Mouse (Mus musculus) heart, postnatal 0 days (tissue): ENCODE measurements around the gene Cers3. TPM values are rescaled to one million over a fixed set of nuclear protein-coding genes. Genes with fewer than 3 reads are reported as not detected.

ENCODE experiments used
- ATAC-seq: fragments of 200-750 bp; cut with Nextera tagmentation; 2 replicates; pipeline ENCODE4 v1.8.0; 2017; ENCODE audit warnings: low read depth, moderate number of reproducible peaks, moderate library complexity; ENCODE audit not compliant: insufficient read depth
- DNase-seq: peaks from one replicate; pipeline ENCODE4 v3.0.0-alpha.2; 2016; ENCODE audit warnings: low spot score
- H3K27ac ChIP-seq: fragments of 300-500 bp; sonication (generic); 2 replicates; pipeline ENCODE4 v1.5.1; 2014; ENCODE audit warnings: low read depth, mild to moderate bottlenecking
- H3K27me3 ChIP-seq: fragments of 300-500 bp; sonication (generic); 2 replicates; pipeline ENCODE4 v1.6.1; 2014; ENCODE audit warnings: low read length, mixed read lengths; ENCODE audit not compliant: control insufficient read depth, insufficient read depth
- H3K36me3 ChIP-seq: fragments of 300-500 bp; sonication (generic); replicated peaks from 2 replicates; pipeline ENCODE4 v1.6.1; 2014; ENCODE audit warnings: low read length, mixed read lengths; ENCODE audit not compliant: control insufficient read depth, insufficient read depth
- H3K4me1 ChIP-seq: fragments of 300-500 bp; sonication (generic); 2 replicates; pipeline ENCODE4 v1.6.1; 2014; ENCODE audit warnings: antibody characterized with exemption; ENCODE audit not compliant: control insufficient read depth, insufficient read depth
- H3K4me2 ChIP-seq: fragments of 300-500 bp; sonication (generic); 2 replicates; pipeline ENCODE4 v1.6.1; 2014; ENCODE audit warnings: low read depth, mild to moderate bottlenecking, low read length, moderate library complexity
- H3K4me3 ChIP-seq: fragments of 300-500 bp; sonication (generic); 2 replicates; pipeline ENCODE4 v1.5.1; 2014; ENCODE audit warnings: low read depth, low read length
- H3K9ac ChIP-seq: fragments of 300-500 bp; sonication (generic); replicated peaks from 2 replicates; pipeline ENCODE4 v1.6.1; 2014; ENCODE audit warnings: low read depth, low read length, mixed read lengths
- H3K9me3 ChIP-seq: fragments of 300-500 bp; sonication (generic); replicated peaks from 2 replicates; pipeline ENCODE4 v1.6.1; 2016; ENCODE audit warnings: low read length; ENCODE audit not compliant: control insufficient read depth
- CTCF ChIP-seq: IDR thresholded peaks from 2 replicates; pipeline ENCODE4 v1.5.1; 2016; ENCODE audit warnings: antibody characterized with exemption, control low read depth, low read depth
- EP300 ChIP-seq: IDR thresholded peaks from 2 replicates; pipeline ENCODE4 v1.6.1; 2016; ENCODE audit warnings: antibody characterized with exemption, low read depth
- WGBS: fragments of 180-500 bp; shearing (Covaris S2); extraction: QIAGEN DNeasy Blood & Tissue Kit; methylation state at CpG from one replicate; pipeline ENCODE4 v1.1.7; 2014; 5-methylcytosine and 5-hydroxymethylcytosine counted together
- polyA plus RNA-seq: library from polyadenylated mRNA; unstranded; fragments of >200 nt; fragmentation: Nextera tagmentation; extraction: Ambion mirVana; gene quantifications from 2 replicates; pipeline ENCODE4 v1.2.1, GENCODE M21; 2015
- total RNA-seq: library from RNA; depleted of rRNA; stranded (reverse); fragments of >200 nt; gene quantifications from 2 replicates; pipeline ENCODE4 v1.2.3, GENCODE M21; 2014; ENCODE audit warnings: low replicate concordance; rRNA removed

Cers3 gene
- total RNA-seq, result 1.3 and 9.5 TPM in 2 replicates
- 0.19 and 0.22 TPM in 2 replicates for polyA plus RNA-seq

DNA sequence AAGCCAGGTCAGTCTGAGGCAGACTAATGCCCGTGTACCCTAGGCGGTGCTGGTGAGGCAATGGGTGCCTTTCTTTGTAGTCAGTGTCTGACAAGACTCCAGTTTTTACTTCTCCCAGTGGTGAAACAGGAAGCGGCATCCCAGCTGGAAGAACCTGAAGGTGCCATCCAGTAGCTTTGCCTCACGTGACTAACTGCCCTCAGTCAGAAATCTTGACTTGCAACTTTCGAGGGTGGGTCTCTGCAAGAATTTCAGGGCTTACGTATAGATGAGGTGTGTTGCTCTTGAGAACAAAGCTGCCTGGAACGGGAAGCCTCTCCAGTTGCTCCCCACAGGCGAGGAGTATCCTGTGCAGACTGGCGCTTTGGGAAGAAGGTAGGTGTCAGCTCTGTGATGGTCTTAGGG lies at the start of gene Cers3:
Cers3 (plus strand) TSS at position 128 of the 405 bp plus-strand sequence.
- no peak within 1 kb of the TSS for H3K4me3 ChIP-seq
- WGBS, result 76% methylated on average over 9 of the region's 9 CpGs
- H3K4me2 ChIP-seq, result no peak within 1 kb of the TSS
- DNase-seq (no peak), ATAC-seq (no peak)
- H3K4me1 ChIP-seq, result peaks cover 21% of the 10 kb centered on the region
- no peaks in the 10 kb centered on the region for H3K27me3 ChIP-seq
- no peaks in the 10 kb centered on the region for H3K9me3 ChIP-seq
- no peak within 1 kb of the TSS for H3K9ac ChIP-seq
- no peaks in the 10 kb centered on the region for H3K36me3 ChIP-seq
- TF ChIP-seq CTCF (no peak), EP300 (no peak)
- no peak within 1 kb of the TSS for H3K27ac ChIP-seq

DNA sequence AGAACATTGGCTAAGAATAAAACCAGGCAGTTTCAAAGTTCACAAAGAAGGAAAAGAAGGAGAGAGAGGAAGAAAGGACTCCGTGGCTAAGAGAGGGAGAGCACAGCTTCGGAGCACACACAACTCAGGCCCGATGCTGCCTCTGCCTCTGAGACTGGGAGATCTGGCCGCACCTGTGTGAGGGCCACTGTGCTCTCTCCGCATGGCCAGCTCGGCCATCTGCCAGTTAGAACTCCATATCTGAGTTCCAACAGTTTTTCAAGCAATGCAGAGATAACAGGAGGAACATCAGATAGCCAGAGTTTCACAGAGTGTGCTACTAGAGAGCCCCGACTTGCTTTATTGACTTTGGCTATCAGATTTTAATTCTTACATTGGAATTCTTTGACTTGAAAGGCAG lies 48.8 kb upstream of the Cers3 start:
- TF ChIP-seq EP300 (no peak), CTCF (no peak)
- H3K36me3 ChIP-seq, result peaks cover 11% of the 10 kb centered on the region; the same call in 1 of the 2 replicates
- no peak for DNase-seq
- H3K4me1 ChIP-seq, result peaks cover 4% of the 10 kb centered on the region; the same call in 1 of the 2 replicates
- no peaks in the 10 kb centered on the region for H3K9me3 ChIP-seq
- no peak for ATAC-seq
- no peak overlapping the region for H3K4me3 ChIP-seq
- no peak overlapping the region for H3K9ac ChIP-seq
- no peaks in the 10 kb centered on the region for H3K27me3 ChIP-seq
- no peak overlapping the region for H3K4me2 ChIP-seq
- H3K27ac ChIP-seq, result no peak overlapping the region
- 41% methylated on average over 7 of the region's 7 CpGs for WGBS

DNA sequence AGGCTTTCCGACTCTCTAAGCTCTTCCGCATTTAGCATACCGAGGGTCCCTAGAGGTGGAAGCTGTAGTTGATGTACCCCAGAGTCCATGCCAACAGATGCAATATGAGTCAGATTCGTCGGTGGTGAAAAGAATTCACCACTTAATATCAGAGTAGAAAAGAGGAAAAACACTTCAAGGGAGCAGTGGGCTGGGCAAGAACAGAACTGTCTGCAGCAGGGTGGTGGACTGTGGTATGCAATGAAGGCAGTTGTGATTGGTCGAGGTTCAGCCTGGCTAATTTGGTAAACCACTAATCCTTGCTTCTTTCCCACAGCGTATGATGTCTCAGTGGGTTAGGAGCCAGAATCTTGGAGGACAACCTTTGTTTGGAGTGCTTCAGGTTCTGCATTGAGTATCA lies 40.6 kb upstream of the Cers3 start:
- Histone ChIP-seq H3K36me3 (peaks cover 21% of the 10 kb centered on the region; the same call in 1 of the 2 replicates), H3K27ac (no peak overlapping the region), H3K27me3 (no peaks in the 10 kb centered on the region), H3K4me1 (no peaks in the 10 kb centered on the region), H3K4me2 (no peak overlapping the region), H3K4me3 (no peak overlapping the region), H3K9me3 (no peaks in the 10 kb centered on the region), H3K9ac (no peak overlapping the region)
- DNase-seq, result no peak
- WGBS, result 84% methylated on average over 7 of the region's 7 CpGs
- TF ChIP-seq EP300 (no peak), CTCF (no peak)
- no peak for ATAC-seq

GRCm38 (mm10) chr7:66704631-66705030 lies 38.7 kb upstream of the Cers3 start:
- H3K36me3 ChIP-seq, result peaks cover 21% of the 10 kb centered on the region
- no peaks in the 10 kb centered on the region for H3K4me1 ChIP-seq
- H3K27me3 ChIP-seq, result no peaks in the 10 kb centered on the region
- H3K27ac ChIP-seq, result no peak overlapping the region
- no peak for ATAC-seq
- no peak overlapping the region for H3K4me2 ChIP-seq
- 92% methylated on average over 3 of the region's 3 CpGs for WGBS
- TF ChIP-seq CTCF (no peak), EP300 (no peak)
- no peak overlapping the region for H3K4me3 ChIP-seq
- no peaks in the 10 kb centered on the region for H3K9me3 ChIP-seq
- no peak for DNase-seq
- H3K9ac ChIP-seq, result no peak overlapping the region

- Histone ChIP-seq H3K9me3 (no peaks in the 10 kb centered on the region), H3K9ac (no peak overlapping the region), H3K27ac (no peak overlapping the region), H3K4me3 (no peak overlapping the region), H3K4me2 (no peak overlapping the region), H3K27me3 (no peaks in the 10 kb centered on the region), H3K4me1 (no peaks in the 10 kb centered on the region), H3K36me3 (peaks cover 45% of the 10 kb centered on the region)
- TF ChIP-seq EP300, result no peak
- peak; percentile 53 for TF ChIP-seq CTCF
- DNase-seq (no peak), ATAC-seq (no peak)
- 35% methylated on average over 2 of the region's 2 CpGs for WGBS
Observed at GRCm38 (mm10) chr7:66711166-66711565, 32.1 kb upstream of the Cers3 start.

GRCm38 (mm10) chr7:66724514-66724913 lies 18.8 kb upstream of the Cers3 start:
- H3K27me3 ChIP-seq, result no peaks in the 10 kb centered on the region
- H3K9me3 ChIP-seq, result no peaks in the 10 kb centered on the region; the same call in 1 of the 2 replicates
- DNase-seq (no peak), ATAC-seq (no peak)
- H3K9ac ChIP-seq, result no peak overlapping the region
- no peak overlapping the region for H3K27ac ChIP-seq
- no peak overlapping the region for H3K4me2 ChIP-seq
- 0 out of 2 replicates have a peak, but pooled peaks cover 6% of the 10 kb centered on the region for H3K36me3 ChIP-seq
- TF ChIP-seq CTCF, result no peak
- no peak for TF ChIP-seq EP300
- no peak overlapping the region for H3K4me3 ChIP-seq
- 76% methylated on average over 4 of the region's 4 CpGs for WGBS
- H3K4me1 ChIP-seq, result no peaks in the 10 kb centered on the region
